Mouse (Mus musculus): ENCODE measurements around the gene Mafk.

DNA sequence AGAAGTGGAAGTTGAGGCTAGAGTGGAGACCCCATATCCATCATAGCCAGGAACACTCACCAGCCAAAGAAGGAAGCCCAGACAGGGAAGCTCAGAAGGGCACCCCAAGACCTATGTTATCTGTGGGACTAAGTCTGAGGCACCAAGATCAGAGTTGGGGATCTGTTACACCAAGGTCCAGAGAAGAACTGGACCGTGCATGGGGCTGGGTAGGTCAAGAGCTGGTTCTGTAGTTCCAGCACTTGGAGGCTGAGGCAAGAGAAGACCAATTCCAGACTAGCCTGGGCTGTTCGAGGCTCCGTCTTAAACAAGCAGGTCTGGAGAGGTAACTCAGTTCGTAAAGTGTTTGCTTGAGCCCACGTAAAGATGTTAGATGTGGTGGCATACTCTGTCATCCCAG lies 2.8 kb downstream of the Mafk start:
- TF ChIP-seq CTCF (IDR thresholded peaks at IDR 0.05; ENCODE audit: control insufficient read depth, insufficient read depth, insufficient replicate concordance, low read depth, low read length), result no peak
- no peak for TF ChIP-seq POLR2A (IDR thresholded peaks at IDR 0.05; ENCODE audit: control insufficient read depth, low read depth, low read length)

Data from testis, adult 2 months (tissue).